Mouse (Mus musculus) embryo, embryonic 11 days (tissue): ENCODE measurements around the gene AU022252.

Source experiments
- DNase-seq: peaks from one replicate; pipeline ENCODE4 v3.0.0-alpha.2; 2015

AU022252 gene

DNA sequence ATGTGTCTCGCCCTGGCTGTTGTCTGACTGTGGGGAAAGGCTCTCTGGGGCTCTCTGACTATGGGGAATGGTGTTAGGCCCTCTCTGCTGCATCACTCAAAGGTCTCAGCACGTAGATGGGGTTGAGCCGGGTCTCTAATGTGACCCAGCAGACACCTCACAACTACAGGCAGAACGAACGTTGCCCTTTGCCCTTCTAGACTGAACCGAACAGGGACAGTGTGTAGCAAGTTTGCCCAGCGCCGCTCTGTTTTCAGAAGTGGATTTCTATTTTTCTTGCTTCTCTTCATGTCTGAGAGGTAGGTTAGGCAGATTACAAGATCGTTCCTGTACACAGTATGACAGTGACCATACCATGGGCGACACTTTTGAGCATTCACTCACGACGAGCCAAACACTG, 10.1 kb upstream of the AU022252 start:
- no peak for DNase-seq

DNA sequence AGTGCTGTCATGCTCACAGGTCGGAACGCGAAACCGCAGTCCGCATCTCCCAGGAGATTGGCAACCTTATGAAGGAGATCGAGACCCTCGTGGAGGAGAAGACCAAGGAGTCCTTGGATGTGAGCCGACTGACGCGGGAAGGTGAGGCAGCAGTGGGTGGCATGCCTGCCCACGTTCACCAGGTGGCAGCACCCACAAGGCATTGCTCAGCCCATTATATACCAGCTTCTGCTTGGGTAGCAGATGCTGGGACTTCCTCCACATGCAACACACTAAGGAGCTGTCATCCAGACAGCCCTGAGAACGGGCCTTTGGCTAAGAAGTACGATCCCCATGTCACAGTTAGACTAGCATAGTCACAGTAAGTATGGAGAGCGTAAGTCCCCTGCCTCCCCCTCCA, 9.2 kb upstream of the AU022252 start:
- DNase-seq = no peak

DNA sequence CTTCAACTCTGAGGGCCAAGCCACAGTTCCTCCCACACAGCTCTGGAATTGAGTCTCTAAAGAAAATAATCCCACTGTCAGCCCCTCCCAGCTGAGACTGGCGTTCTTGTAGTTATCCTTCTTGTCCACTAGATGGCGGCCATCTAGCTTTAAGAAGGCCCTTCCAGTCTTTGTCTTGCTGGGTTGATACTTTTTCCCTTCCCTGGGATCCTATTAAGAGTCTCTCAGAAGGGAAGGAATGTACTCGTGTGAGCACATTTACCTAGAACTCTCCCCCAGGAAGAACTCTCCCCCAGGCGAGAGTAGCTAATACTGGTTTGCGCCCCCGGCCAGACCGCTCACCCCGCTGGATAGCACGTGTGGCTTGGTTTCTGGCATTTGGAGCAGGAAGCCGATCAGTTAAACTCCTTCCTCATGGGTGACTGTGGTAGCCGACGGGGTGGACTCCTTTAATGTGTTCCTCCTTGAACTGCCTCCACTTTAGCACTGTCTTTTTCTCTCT, 6.7 kb upstream of the AU022252 start:
- DNase-seq = peak; percentile 86

DNA sequence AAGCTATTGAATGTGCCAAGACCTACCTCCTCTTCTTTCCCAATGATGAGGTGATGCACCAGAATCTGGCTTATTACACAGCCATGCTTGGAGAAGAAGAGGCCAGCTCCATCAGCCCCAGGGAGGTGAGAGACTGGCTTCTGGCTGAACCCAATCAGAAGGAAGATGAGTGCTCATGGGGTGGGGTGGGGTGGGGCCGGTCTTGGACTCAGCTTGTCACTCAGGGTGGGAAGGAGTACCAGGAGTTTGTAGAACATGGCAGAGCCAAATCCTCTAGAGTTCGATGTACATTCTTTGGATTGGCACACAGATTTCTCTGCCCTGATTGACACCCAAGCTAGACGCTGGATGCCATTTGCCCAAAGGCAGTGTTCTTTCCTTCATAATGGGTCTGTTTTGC, 6.1 kb upstream of the AU022252 start:
- no peak for DNase-seq

DNA sequence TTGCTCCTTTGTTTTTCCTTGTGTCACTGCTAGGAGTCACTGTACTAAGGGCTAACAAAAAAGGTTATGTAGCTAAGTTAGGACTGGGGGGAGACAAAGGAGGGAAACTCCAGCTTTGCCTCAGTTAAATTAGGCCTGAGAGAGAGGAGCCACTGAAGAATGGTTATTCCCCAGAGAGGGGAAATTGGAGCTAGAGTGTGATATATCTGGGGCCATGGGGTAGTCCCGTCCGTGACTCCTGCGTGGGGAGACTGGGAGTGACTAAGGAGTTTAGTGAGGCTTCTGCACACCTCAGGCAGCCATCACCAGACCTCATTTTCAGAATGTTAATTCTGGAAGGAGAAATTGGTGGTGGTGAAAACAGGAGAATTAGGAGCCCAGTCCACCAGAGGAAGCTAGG, 1.8 kb upstream of the AU022252 start:
- no peak for DNase-seq

DNA sequence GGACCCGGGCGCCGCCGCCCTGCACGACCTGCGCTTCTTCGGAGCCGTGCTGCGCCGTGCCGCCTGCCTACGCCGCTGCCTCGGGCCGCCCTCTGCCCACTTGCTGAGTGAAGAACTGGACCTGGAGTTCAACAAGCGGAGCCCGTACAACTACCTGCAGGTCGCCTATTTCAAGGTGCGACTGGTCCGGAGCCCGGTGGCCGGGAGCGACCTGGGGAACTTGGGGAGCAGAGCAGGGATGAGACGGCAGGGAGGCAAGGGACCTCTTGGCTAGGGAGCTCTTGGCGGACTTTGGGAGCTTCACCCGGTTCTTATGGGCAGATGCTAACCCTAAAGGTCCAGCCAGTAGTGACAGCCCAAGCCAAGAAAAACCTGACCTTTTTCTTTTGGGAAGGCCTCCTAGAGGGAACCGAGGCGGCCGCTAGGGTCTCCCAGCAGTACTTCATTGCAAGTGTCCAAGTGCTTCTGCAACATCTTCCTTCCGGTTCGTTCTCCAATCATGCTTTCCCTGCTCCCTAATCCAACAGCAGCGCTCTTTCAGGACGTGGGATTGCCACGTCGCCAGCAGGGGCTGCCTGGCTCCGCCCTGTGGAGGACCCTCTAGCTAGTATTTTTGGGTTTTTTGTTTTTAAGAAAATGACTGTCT, 867 bp upstream of the AU022252 start:
- peak; percentile 81 for DNase-seq

DNA sequence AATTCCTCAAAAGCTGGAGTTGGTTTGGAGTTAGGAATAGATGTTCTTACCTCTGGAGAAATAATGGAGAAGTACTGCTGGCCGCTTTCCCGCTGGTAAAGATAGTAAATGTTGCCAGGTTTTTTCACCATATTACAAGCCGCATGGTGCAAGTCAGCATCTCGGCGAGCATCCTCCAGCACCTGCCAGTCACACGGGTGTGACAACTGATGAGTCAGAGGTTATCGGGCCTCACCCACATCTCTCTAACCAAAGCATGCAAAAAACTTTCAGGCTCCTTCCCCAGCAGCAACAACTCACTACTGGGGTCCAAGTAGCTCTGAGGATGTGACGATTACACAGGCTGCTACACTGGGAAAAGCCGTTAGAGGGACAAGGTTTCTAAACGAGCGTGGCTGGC, 5.8 kb downstream of the AU022252 start:
- no peak for DNase-seq

DNA sequence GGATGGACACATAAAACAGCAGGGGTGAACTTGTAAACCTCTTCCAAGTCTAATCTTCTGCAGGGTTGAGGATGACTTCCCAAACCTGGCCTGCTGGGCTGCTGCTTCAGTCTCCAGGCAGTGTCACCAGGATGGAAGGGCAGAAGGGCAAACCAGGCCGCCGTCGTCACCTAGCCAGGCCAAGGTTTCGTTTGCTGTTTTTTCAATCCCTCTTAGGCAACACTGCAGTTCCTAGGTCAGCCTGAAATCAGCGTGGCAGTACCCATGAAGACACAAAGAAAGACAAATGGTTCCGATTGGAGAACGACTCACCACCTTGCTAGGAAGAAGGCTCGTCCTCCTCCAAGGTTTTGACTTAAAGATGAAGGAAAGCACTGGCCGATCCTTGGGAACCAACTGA, 6.8 kb downstream of the AU022252 start:
- no peak for DNase-seq

DNA sequence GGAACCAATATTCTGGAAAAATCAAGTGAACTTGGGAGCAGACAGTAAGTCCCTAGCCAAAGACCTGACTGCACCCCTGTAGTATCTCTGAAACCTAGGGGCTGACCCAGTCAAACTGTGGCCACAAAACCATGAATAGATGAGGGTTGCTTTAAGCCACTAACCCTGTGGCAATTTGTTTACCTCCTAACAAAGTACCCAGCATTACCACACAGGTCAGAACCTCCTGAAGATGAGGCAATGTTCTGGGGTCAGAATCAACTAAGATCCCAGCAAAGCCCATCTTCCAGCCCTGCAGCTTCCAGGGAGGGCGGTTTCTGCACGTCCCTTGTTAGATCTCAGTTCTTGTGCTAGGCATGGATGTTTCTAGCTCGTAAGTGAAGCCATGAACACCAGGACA, 8.0 kb downstream of the AU022252 start:
- no peak for DNase-seq

DNA sequence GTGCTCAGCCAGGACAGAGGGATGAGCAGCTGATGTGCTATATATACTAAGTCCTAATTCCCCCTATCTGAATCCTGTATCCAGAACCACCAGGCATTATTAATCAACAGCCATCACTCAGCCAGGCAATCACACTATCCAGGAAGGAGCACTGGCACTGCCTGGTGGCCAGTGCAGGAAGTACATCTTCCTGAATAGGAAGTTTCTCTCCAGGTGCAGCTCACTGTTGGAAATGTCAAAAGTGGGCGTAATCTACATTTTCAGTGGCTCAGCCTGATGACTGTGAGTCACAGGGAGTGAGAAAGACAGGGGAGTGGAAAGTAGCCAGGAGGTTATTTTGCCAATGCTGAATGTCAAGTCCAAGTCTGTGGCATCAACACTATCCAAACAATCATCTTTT, 8.8 kb downstream of the AU022252 start:
- peak; percentile 28 for DNase-seq

GRCm38 (mm10) chr4:119218169-119218568, 14.3 kb downstream of the AU022252 start, which contains the start of gene Tmem269:
Tmem269 (minus strand) TSS chr4:119218217.
- DNase-seq = peak; percentile 34

GRCm38 (mm10) chr4:119216667-119217066, 15.8 kb downstream of the AU022252 start:
- no peak for DNase-seq

- DNase-seq = peak; percentile 87
Measured at GRCm38 (mm10) chr4:119204672-119205071, 27.8 kb downstream of the AU022252 start.

DNA sequence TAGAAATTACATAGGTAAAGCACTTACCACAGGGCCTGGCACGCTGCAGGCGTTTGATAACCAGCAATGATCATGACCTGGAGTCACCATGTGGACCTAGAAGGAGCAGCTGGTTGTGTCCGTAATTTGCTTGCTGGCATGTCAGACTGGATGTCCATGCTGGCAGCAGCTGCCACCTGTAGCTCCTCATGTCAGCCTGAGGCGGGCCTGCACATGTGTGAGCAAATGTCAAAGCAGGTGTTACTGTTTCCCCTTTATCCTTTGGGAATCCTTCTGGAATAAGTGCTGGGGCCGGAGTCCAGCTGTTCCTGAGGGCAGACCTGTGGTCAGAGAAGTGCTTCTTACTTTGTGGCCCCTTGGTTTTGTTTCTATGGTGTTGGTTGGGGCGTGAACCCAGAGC, 34.4 kb downstream of the AU022252 start:
- DNase-seq = no peak

DNA sequence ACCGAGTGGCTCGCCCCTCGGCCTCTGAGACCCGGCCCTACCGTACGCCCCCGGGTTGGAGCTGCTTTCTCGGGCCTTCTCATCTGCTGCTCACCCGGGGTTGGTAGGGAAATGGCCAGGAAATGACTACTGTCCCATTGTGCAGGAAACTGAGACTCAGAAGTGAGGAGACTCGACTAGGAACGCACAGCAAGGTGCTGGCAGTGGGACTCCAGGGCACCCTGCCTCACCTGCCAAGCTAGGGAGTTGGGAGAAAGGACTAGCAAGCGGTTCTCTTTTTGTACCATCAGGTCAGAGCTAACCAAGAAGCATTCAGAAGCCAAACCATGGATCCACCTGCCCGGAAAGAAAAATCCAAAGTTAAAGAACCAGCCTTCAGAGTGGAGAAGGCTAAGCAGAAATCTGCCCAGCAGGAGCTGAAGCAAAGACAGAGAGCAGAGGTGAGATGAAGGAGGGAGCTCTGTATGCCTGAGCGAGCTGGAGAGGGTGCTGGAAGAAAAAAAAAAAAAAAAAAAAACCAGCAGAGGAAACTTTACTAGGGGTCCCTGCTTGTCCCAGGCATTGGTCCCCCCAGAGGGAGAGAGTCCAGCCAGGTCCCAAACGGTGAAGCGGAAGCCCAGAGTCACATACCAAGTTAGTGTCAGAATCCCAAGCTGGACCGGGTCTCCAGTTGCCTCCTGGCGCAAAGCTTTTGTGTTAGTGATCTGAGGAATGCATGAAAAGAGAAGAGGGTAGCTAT, 36.8 kb downstream of the AU022252 start:
- no peak for DNase-seq

- peak; percentile 94 for DNase-seq
Measured at GRCm38 (mm10) chr4:119194909-119195581, 37.5 kb downstream of the AU022252 start, which contains the start of gene Svbp. Svbp (plus strand) TSS chr4:119195306.

GRCm38 (mm10) chr4:119192757-119193156, 39.8 kb downstream of the AU022252 start:
- DNase-seq = no peak

GRCm38 (mm10) chr4:119191273-119191672, 41.2 kb downstream of the AU022252 start:
- DNase-seq = no peak

GRCm38 (mm10) chr4:119190618-119191017, 41.9 kb downstream of the AU022252 start:
- no peak for DNase-seq

- no peak for DNase-seq
Measured at GRCm38 (mm10) chr4:119189864-119190263, 42.6 kb downstream of the AU022252 start, which contains the start of gene Ermap. Ermap (minus strand) TSS chr4:119190011.

DNA sequence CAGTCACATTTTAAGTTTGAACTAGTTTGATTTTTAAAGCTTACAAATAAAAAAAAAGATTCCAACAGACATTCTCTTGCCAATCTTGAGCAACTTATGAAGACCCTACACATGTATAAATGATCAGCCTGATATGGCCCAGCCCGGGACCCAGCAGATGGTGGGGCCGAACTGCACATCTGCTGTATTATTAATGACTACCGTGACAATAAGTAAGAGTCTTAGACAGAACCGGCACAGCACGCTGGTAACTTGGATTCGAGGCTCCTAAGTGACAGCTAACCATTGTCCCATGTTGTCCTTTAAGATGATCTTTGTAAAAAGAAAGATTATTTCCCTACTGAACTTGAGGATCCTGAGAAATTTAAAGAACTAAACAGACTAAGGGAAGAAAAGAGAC, 43.1 kb downstream of the AU022252 start:
- DNase-seq = no peak

- DNase-seq = no peak
Measured at GRCm38 (mm10) chr4:119188060-119188785, 44.3 kb downstream of the AU022252 start.

DNA sequence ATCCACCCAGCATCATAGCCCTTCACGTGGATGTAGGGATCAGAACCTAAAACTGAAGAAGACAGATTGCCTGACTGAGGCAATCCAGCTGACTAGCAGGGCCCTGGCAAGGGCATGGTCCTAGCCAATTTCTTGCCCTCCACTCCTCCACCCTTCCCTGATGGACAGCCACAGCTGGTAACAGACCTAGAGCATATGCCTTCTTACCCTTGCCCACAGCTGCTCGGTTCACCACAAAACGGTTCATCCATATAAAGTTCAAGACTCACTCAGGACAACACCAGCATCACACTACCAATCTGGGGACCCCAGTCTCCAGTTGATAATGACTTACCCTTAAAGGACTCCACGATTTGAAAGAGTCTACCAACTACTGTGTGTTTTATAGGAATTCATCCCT, 46.7 kb downstream of the AU022252 start:
- no peak for DNase-seq
